24 mouse cellular contexts compared by ENCODE assay signal in the genomic region with DNA sequence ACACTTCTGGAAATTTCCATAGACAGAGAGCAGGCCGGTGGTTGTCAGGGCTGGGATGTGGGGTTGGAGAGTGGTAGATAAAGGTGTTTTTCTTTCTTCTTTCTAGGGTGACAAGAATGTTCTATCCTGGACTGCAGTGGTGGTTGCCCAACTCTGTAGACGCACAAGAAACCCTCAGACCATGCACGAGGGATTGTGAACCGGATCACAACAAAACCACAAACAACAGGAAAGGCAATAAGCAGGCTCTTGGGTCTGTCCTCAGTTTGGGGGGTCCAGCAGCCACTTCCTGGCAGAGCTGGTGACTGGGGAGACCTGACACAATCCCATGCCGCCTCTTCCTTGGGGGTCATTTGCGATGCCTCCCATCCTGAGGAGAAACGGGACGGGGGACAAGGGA. TPM values are rescaled to one million over a fixed set of nuclear protein-coding genes. Genes with fewer than 3 reads are reported as not detected.
DNase-seq lines count a peak whose midpoint lies in the region; ATAC-seq lines count a peak whose summit lies in the region.
"Had no signal": no experiment of that assay in that cellular context is flagged by ENCODE, and none has a peak within 500 bp of the region (broad histone marks: within the 10 kb centered on the region; RNA-seq: fewer than 3 reads in every experiment).

No protein-coding gene starts in this region.

- DNase-seq in 416B (ENCODE audit: low read depth) = peak; percentile 57
- DNase-seq in T-cell, adult 2 months (ENCODE audit: low spot score) = peak; percentile 12
- DNase-seq in embryo, embryonic 9.5 days (ENCODE audit: extremely low spot score) = no peak
- DNase-seq in thymus, adult 18-20 months = no peak
- no peak for DNase-seq in lung, postnatal 36 days
- DNase-seq: adrenal gland, adult 8-10 months; adrenal gland, postnatal 14 days; adrenal gland, postnatal 36 days; B cell, adult 2 months; cerebellum, adult 11-12 months; cerebellum, adult 2 months; cerebellum, adult 9-10 months; cerebellum, postnatal 10 days; cerebellum, postnatal 25 days; embryo, embryonic 11 days; forebrain, postnatal 0 days had no signal

- peak; percentile 55; the same call in 1 of the 2 replicates for ATAC-seq in granulocyte monocyte progenitor cell, adult 5-6 weeks (replicated peaks; ENCODE audit: poor library complexity, severe bottlenecking)
- ATAC-seq: CD4-positive, CD25-positive, alpha-beta regulatory T cell, adult 4 months; forebrain, embryonic 13.5 days; forebrain, embryonic 15.5 days; forebrain, postnatal 0 days; Patski had no signal

RNA-seq across cellular contexts. Expression of a gene that starts 36.1 kb away (rescaled TPM):
- 1.2 and 6.5 TPM in 2 replicates for total RNA-seq in granulocyte monocyte progenitor cell, adult 5-6 weeks (2014; fragmentation: Nextera tagmentation)
- 0.10 and 2.9 TPM in 2 replicates for total RNA-seq in granulocyte monocyte progenitor cell, adult 5-6 weeks (2017)
- total RNA-seq: CH12.LX, G1E had no signal

RNA-seq across cellular contexts. Expression of a gene that starts 48.8 kb away (rescaled TPM):
- total RNA-seq in granulocyte monocyte progenitor cell, adult 5-6 weeks (2014; fragmentation: Nextera tagmentation) = not detected in 2 replicates
- total RNA-seq in granulocyte monocyte progenitor cell, adult 5-6 weeks (2017) = not detected in 2 replicates
- total RNA-seq: adrenal gland, adult 18-20 months; adrenal gland, adult 8-10 months; adrenal gland, postnatal 14 days; adrenal gland, postnatal 36 days; CH12.LX; forebrain, postnatal 0 days; G1E had no signal

Comparison
In these comparisons a context has a peak if more than half of its experiments do, and no peak if none do; other contexts are left out.
1. DNase-seq: peak in 416B (single experiment) and T-cell, adult 2 months (single experiment); none in embryo, embryonic 9.5 days (single experiment), thymus, adult 18-20 months (0 of 2) and lung, postnatal 36 days (single experiment).